Mouse (Mus musculus) megakaryocyte-erythroid progenitor cell, adult 5 weeks (primary cell): ENCODE data around the gene Trim44. TPM values are rescaled to one million over a fixed set of nuclear protein-coding genes. Genes with fewer than 3 reads are reported as not detected.

Experiments used
- polyA plus RNA-seq: library from polyadenylated mRNA; stranded (reverse); fragments of >175 nt; gene quantifications from 2 replicates; pipeline ENCODE4 v1.2.3, GENCODE M21; 2012

Gene Trim44
- polyA plus RNA-seq = 12.5 and 25.3 TPM in 2 replicates

DNA sequence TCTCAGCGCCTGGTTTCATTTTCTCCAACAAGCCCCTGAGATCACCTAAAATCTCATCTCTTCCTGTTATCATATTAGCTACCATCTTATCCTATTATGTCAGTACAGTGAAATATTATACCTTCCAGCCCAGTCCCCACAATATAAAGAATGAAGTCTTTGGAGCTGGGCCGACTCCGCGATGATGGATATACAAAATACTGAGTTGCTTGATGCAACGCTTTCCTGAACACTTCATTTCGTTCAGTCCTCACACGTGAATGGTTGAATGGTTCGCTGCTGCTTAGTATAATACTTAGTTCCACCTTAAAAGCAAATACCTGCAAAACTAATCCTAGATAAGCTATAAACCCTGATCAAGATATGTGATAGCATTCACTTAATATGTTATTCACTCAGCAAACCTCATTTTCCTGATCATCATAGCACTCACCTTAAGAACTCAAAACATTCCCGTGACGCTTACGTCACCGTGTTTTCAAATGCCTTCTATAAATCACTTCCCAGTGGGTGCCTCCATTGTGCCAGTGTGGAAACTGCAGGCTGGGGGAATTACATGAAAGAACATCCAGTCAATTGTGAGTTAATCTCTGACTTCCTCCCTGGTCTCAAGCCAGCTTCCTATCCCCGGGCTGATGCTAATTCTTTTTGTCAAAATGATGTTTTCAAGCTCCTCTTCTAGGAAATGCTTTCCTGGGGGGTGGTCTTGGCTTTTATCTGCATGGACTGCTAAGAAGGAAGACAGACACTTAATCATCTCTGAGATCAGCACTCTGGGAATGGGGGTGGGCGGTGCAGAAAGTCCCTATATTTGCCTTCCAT lies at the start of gene Trim44:
Trim44 (minus strand) TSS at position 466 of the 822 bp plus-strand sequence.

DNA sequence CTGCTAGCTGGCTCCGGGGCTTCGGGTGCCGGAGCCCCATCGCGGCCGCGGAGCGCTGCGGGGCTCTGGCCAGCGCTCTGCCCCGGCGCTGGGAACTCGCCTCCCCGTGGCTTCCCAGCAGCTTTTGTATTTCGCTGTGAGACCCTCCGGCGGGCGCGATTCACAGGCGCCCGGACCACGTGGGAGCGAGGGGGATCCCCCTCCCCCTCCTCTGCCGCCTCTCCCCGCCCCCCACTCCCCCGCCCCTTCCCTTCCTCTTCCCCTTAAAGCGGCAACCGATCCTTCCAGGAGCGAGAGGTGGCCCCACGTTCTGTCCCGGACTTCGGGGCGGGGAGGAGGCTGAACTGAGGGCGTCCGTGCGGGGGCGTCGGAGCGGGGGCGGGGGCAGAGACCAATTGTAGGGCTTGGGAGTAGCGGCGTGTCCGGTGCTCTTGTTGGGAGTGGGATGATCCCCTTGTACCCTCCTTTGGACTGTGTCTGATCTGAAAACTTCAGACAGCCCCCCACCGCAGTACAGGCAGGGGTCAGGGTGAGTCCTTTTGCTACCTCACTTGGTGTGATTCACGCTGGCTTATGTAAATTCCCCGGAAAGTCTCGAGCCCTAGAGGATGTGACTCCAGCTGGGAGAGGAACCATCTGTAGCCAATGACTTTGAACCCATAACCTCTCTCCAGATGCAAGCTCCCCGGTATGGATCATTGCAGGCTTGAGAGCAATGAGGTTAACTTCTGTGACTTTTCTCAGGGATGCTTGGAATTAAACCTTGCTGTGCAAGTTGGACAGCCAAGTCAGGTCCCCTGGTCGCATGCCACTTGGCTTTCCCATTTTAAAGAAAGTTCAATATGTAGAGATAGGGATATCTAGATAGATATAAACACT lies 44.3 kb upstream of the Trim44 start, which contains the start of gene Fjx1:
Fjx1 (minus strand) TSS at position 829 of the 879 bp plus-strand sequence.

Other genes starting within 250 kb of the Trim44 start
- 3.4 and 4.5 TPM in 2 replicates for gene Ldlrad3, start 221.4 kb downstream of the Trim44 start, polyA plus RNA-seq
- 0.39 and 0.58 TPM in 2 replicates for gene Fjx1, start 44.7 kb upstream of the Trim44 start, polyA plus RNA-seq
- gene Pamr1, start 142.2 kb upstream of the Trim44 start, polyA plus RNA-seq = not detected in 2 replicates